Mouse (Mus musculus): Measurements from ENCODE around the gene Kif5c.

DNA sequence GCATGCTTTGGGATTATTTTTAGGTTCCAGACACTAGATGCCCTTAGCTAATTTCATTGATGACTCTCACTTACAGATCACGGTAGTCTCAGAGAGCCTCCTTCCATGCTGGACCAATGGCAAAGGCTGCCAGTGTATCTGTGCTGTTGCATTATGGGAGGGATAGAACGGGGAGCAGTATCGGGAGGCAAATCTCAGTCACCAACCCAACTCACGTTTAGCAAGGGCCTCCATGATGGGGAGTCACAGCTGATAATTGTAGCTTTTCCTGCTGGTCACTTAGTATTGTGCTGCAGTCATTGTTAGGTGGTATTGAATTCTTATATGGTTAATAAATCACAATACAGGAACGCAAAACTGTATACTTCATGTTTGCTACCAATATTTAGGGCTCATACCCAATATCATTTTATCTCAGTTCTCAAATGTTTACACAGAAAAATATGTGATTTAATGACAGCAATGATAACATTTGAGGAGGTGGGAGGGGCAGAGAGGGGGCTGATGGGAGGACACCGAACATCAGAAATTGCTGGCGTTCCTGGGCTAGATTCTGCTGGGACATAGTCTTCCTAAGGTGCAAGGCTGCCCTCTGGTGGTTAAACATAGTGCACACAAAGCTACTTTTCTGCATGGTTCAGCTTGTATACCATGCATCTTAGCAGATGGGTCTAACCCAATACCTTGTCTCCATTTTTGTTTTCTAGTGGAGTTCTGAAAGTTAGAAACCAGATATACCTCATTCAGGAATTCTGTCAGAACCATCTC, 115.1 kb downstream of the Kif5c start:
- no peak for TF ChIP-seq GATA1 (IDR thresholded peaks at IDR 0.05; ENCODE audit: low read length)
- no peak for TF ChIP-seq TAL1 (IDR thresholded peaks at IDR 0.05; ENCODE audit: low read length)

Measured in erythroblast, embryonic 14.5 days (primary cell).